Mouse (Mus musculus): ENCODE results near the gene Rassf8.

Rassf8 gene

DNA sequence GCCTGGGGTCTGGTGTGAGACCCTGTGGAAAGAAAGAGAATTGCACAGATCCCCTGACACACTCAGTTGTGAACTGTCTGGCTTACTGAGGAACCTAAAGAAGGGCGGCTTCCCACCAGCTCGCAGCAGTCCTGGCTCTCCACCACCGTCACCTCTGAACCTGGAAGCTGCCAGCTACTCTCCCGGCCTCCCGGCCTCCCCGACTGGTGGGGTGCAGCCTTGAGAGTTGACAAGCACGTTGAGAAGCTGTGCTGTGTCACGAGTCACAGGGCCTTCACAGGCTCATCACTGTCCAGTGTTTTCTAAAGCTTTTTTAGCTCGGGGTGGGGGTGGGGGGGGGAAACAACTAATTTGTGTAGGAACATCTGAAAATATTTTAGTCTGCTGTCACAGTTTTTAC lies 72.6 kb downstream of the Rassf8 start:
- peak; percentile 30 to 64 for DNase-seq (ENCODE audit: inconsistent age in 2 of 2, low spot score in 1 of 2)

- DNase-seq (ENCODE audit: inconsistent age in 2 of 2, low spot score in 1 of 2): no peak
Measured at GRCm38 (mm10) chr6:145822218-145822617, 75.7 kb downstream of the Rassf8 start.

DNA sequence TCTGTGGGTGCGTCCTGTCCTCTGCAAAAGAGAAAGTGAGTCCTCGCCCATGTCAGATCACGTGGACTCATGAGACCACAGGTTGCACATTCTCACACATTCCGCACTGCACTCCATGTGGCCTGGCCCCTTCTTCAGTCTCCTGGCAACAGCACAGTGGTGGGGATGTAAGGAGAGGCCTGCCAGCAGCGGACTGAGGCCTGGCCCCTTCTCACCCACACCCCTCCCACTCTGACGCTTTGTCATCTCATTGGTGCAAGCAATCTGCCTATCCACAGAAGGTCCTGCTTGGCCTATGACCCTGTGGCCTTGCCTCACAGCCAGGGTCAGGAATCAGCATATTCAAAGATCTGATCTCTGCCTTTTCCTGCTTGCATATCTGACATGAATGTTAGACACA lies 76.6 kb downstream of the Rassf8 start:
- peak in 1 of 2 experiments; percentile 42 for DNase-seq (ENCODE audit: inconsistent age in 2 of 2, low spot score in 1 of 2)

DNA sequence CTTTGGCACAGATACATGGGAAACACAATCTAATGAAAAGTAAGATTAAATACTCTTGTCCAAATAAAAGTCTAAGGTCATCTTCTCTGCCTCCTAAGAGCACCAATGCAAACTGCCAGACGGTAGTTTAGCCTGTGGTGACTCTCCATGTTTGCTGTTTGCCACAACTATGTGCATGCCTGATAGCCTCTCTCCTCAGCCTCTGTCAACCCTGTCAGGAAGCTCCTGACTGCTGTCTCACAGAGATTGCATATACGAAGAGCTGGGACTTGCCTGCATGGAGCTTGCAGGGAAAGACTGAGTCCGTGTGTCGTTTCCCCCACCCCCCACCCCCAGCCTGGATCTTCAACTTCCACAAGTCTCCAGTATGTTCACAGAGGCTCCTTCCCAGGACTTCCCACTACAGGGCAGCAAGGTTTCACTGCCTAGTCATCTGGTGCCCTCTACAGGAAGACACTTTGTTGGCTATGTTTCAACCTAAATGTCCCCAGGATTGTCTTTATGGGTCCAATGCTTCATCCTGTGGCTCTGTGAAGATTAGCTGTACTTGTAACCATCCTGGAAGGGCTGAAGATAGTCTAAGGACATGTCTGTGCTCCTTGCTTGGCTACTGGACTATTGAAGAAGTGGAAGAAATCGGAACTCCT lies 77.2 kb downstream of the Rassf8 start:
- peak in 1 of 2 experiments; percentile 76 for DNase-seq (ENCODE audit: inconsistent age in 2 of 2, low spot score in 1 of 2)

DNA sequence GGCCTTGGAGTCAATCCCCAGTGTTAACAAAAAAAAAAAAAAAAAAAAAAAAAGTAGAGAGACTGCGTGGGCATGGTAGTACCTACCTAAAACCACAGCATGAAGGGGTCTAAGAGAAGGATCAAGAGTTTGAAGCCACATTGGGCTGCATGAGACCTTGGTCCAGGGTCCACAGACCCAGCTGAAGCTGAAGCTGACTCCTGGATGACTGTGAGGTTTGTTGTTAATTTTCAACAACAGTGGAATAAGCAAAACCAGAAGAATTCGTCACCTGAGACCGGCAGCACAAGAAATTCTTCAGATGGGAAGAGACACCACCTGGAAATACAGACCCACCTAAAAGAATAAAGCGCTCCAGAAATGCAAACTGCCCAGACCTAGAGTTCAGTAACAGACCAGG lies 79.8 kb downstream of the Rassf8 start:
- DNase-seq (ENCODE audit: inconsistent age in 2 of 2, low spot score in 1 of 2): no peak

GRCm38 (mm10) chr6:145829062-145829835 lies 82.7 kb downstream of the Rassf8 start:
- no peak for DNase-seq (ENCODE audit: inconsistent age in 2 of 2, low spot score in 1 of 2)

- peak; percentile 79 to 91 for DNase-seq (ENCODE audit: inconsistent age in 2 of 2, low spot score in 1 of 2)
Measured at GRCm38 (mm10) chr6:145830117-145830516, 83.6 kb downstream of the Rassf8 start.

- DNase-seq (ENCODE audit: inconsistent age in 2 of 2, low spot score in 1 of 2): no peak
Measured at GRCm38 (mm10) chr6:145830617-145831016, 84.1 kb downstream of the Rassf8 start.

DNA sequence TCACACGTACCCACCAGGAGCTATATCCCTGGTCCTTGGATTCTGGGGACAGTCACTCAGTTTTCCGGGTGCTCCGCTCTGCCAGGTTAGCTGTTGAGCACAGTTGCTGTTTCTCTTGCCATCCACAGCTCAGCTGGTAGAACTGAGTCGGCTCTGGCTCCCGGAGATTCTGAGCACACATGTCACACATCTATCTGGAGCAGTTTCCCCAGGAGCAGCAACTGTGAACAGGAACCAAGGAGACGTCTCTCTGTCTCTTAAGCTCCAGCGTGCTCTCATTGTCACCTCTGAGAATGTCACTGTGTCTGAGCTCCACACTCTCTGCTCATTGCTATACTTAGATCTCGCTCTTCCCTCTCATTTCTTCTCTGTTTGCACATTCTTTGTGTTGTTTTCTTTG lies 86.4 kb downstream of the Rassf8 start:
- DNase-seq (ENCODE audit: inconsistent age in 2 of 2, low spot score in 1 of 2): no peak

DNA sequence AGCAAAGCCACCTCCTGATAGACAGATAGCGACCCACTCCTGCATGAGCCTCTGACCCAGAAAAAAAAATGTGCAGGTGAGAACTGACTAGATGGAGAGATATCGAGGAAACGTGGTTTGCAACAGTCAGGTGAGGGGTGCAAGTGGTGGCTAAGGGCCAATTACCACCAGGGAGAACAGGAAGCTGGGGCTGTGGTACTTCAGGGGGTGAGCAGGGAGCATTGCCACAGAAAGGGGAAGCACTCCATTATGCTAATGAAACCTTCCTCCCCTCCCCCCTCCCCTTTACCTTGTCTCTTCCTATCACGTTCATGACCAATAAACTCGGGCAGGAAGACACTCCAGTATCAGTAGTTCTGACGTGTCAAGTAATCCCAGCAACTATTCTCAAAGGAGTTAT lies 88.8 kb downstream of the Rassf8 start:
- DNase-seq (ENCODE audit: inconsistent age in 2 of 2, low spot score in 1 of 2): no peak

- DNase-seq (ENCODE audit: inconsistent age in 2 of 2, low spot score in 1 of 2): peak in 1 of 2 experiments; percentile 59
Measured at GRCm38 (mm10) chr6:145845611-145846010, 99.1 kb downstream of the Rassf8 start.

DNA sequence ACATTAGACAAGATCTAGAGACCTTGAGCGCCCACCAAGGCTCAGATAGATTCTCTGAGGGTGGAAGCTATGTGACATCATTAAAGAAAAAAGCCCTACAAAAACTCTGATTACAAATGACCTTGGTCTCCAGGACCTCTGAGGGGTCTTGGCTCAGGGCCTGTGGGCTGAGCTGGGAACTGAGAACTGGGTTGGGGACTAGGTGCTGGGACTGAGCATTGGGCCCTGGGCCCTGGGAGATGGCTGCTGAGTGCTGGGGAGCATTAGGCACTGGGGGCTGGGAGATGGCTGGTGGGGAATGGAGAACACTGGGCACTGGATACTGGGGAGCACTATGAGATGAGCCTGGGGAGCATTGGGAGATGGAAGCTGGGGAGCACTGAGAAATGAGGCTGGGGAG lies 99.5 kb downstream of the Rassf8 start:
- DNase-seq (ENCODE audit: inconsistent age in 2 of 2, low spot score in 1 of 2): peak in 1 of 2 experiments; percentile 41

- no peak for DNase-seq (ENCODE audit: inconsistent age in 2 of 2, low spot score in 1 of 2)
Measured at GRCm38 (mm10) chr6:145846948-145847347, 100.4 kb downstream of the Rassf8 start.

DNA sequence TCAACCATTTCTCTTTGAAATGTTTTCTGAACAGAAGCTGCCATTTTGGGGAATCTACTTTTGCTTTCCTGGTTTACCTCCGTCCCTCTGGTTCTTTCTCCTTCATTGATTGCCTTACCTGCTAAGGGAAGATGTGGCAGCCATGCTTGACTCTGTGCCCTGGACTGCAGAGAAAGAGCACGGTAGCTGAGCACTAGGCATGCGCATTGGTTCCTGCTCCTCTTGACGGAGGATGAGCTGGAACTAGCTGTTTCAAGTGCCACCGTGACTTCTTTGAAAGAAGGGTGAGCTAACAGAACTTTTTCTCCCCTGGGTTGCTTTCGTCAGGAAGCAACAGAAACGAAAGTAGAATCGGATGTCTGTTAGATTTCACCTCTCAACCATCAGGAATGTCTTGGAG lies 101.1 kb downstream of the Rassf8 start:
- DNase-seq (ENCODE audit: inconsistent age in 2 of 2, low spot score in 1 of 2): no peak

DNA sequence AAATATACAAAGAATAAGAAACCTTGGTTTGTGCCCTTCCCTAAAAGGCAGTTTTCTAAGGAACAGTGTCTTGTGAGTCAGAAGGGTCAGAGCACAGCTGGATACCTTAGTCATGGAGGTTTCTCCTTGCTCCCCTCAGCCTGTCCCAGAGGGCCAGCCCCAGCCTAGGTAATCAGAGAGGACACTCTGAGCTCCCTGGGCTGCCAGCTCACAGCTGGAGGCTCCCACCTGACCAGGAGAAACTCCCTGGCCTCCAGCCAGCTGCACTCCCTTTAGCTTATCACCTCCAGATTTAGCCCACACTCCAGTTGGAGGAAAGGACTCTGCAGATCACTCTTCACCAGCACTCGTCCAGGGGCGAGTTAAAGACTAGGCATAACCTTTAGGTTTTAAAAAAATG lies 104.2 kb downstream of the Rassf8 start:
- peak in 1 of 2 experiments; percentile 52 for DNase-seq (ENCODE audit: inconsistent age in 2 of 2, low spot score in 1 of 2)

DNA sequence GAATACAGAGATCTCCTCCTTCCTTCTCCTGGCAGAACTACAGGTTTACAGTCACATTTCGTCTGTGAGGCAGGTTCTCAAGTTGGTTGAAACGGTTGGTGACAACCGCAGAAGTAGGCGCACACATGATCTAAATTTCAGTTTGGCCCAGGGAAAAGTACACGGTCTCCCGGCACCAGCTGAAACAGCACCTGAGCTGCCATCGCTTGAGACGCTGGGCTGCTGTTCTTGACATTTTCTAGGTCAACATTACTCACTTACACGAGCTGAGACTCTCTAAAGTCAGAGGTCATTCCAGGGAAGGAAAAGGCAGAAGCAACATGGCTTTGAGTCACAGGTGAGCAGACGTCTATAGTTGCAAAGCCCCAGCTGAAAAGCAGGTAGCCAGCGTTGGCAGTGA lies 105.4 kb downstream of the Rassf8 start:
- peak in 1 of 2 experiments; percentile 58 for DNase-seq (ENCODE audit: inconsistent age in 2 of 2, low spot score in 1 of 2)

- no peak for DNase-seq (ENCODE audit: inconsistent age in 2 of 2, low spot score in 1 of 2)
Measured at GRCm38 (mm10) chr6:145852708-145853107, 106.2 kb downstream of the Rassf8 start.

- DNase-seq (ENCODE audit: inconsistent age in 2 of 2, low spot score in 1 of 2): no peak
Measured at GRCm38 (mm10) chr6:145853356-145854079, 107.0 kb downstream of the Rassf8 start.

DNA sequence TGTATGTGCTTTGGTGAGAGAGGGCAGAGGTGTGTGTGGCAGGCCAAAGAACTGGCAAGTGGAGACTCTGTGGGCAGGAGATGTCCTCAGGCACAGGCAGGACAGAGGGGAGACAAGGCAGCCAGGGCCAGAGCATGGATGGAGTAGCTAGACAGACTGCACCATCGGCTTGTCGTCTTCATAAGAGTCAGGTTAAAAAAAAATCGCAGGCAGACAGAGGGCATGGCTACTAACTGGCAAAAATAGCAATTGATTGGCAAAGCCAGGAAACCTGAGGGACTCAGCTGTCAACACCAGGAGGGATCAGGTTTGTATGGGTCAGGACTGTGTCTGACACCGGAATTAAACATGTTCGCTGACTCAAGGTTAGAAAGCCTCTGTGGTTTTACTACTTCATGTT lies 108.2 kb downstream of the Rassf8 start:
- peak in 1 of 2 experiments; percentile 68 for DNase-seq (ENCODE audit: inconsistent age in 2 of 2, low spot score in 1 of 2)

DNA sequence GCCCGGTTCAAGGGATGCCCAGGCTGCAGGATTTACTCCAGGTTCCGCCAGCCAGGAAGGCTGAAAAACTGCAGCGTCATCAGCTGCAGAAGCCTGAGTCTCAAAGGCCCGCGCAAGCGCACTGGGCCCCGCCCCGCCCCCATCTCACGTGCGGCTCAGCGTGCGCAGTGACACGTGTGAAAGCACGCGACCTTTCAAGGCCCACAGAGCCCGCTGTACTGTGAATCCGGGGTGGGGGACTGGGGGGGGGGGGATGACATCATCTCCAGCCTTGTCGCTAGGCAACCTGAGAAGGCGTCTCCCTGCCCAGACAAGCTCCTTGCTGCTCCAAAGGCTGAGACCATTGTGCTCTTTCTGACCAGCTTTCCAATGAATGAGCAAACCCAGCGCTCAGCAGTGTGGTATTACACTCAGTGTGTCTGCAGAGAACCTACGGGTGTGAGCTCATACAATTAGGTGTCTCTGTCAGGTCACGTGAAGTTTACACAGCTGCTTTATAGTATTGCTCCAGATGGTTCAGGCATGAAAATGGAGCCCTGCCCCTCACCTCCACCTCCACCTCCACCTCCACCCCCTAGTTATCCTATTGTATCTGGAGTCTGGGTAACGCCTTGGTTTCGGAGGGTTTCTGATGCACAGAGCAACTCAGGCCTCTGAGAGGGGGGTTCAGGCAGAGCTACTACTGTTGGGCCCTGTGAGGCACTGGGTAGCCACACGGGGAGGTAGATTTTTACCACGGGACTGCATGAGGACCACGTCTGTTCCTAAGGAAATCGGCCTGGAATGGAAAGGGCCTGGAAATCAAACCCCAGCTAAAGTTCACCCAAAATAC lies 109.4 kb downstream of the Rassf8 start:
- peak; percentile 99 to 100 for DNase-seq (ENCODE audit: inconsistent age in 2 of 2, low spot score in 1 of 2)

DNA sequence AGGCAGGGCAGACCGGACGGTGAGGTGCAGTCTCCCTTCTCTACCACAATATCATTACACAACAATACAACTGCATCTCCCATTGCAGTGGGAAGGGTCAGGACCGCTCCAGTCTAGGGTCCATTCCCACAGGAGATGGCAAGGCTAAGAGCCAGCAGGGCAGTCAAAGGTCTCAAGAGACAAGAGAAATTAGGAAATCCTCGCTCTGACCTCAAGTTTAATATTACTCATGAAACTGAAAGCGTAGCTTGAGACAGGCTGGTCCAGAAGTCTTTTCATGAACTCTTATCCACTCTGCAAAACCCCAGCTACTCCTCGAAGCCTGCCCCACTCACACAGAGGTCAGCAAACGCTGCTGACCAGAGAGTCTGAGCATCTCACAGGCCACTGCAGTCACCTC lies 110.9 kb downstream of the Rassf8 start:
- peak in 1 of 2 experiments; percentile 77 for DNase-seq (ENCODE audit: inconsistent age in 2 of 2, low spot score in 1 of 2)

Data from adrenal gland, adult (tissue).